Mouse (Mus musculus): ENCODE data around the gene Fads6. TPM values are rescaled to one million over a fixed set of nuclear protein-coding genes. Genes with fewer than 3 reads are reported as not detected.

The Fads6 gene
- polyA plus RNA-seq, 1 experiment from 2014 or later = 0.11 TPM

DNA sequence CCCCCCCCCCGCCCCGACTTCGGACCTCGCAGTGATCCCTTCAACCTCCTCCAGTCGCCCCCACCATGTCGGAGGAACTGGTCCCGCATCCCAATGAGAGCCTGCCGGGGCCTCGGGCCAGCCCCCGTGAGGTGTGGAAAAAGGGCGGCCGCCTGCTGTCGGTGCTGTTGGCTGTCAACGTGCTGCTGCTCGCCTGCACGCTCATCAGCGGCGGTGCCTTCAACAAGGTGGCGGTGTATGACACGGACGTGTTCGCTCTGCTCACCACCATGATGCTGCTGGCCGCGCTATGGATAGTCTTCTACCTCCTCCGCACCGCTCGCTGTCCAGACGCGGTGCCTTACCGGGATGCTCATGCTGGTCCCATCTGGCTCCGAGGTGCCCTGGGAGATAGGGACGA, 25.9 kb upstream of the Fads6 start:
- Histone ChIP-seq H3K4me1 (peaks cover 20% of the 10 kb centered on the region), H3K27ac (replicated peaks) (no peak overlapping the region), H3K9me3 (no peaks in the 10 kb centered on the region), H3K4me2 (replicated peaks) (0 out of 2 replicates have a peak overlapping the region, but pooled peaks have one; percentile 9), H3K9ac (replicated peaks) (no peak overlapping the region), H3K36me3 (no peaks in the 10 kb centered on the region), H3K4me3 (no peak overlapping the region), H3K27me3 (peaks cover 78% of the 10 kb centered on the region)
- 22% methylated on average over 32 of the region's 32 CpGs for WGBS
- ATAC-seq (ENCODE audit: low FRiP score, low read depth) = no peak

DNA sequence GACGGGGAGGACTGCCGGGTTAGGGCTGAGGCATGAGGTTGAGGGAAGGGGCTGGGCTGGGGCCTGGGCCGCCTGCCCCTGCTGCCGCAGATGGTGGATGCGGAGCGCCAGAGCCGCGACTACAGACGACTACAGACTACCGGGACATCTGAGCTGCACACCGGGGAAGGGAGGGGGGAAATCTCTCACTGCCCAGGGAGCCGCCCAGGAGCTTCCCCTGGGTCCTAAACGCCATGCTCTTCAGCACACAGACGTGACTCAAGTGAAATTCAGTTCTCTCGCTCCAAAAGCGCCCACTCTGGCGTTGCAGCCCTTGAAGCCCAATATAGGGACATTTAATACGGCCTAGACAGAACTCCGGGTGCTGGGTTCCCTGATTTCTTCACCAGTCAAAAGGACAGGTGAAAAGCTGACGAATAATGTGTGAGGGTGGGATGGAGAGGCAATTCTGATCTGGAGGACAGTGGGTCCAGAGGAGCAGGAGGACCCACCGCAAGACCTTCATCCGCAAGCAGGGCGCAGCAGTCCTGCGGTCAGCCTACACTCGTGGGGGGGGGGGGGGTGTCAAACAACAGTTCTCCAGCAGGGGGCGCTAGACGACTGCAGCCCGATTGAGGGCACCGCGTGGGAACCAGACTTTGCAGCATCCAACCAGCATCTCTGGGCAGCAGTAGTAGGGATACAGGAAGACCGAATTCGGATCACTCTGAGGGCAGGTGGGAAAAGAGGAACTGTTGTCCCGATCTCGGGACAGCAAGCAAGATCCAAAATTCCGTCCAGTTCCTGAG, 24.6 kb upstream of the Fads6 start, which contains the start of gene Ush1g:
TSS of gene Ush1g (minus strand) at position 136 of the 788 bp plus-strand sequence.
- Histone ChIP-seq H3K4me2 (replicated peaks) (peak within 1 kb of the TSS; percentile 10), H3K36me3 (no peaks in the 10 kb centered on the region), H3K4me1 (peaks cover 27% of the 10 kb centered on the region), H3K27ac (replicated peaks) (no peak within 1 kb of the TSS), H3K9me3 (no peaks in the 10 kb centered on the region), H3K4me3 (no peak within 1 kb of the TSS), H3K27me3 (peaks cover 90% of the 10 kb centered on the region), H3K9ac (replicated peaks) (no peak within 1 kb of the TSS)
- WGBS = 4% methylated on average over 35 of the region's 35 CpGs
- ATAC-seq (ENCODE audit: low FRiP score, low read depth) = no peak

GRCm38 (mm10) chr11:115319704-115320383, 22.4 kb upstream of the Fads6 start:
- WGBS = 3% methylated on average over 18 of the region's 18 CpGs
- H3K4me1 ChIP-seq = peaks cover 27% of the 10 kb centered on the region
- no peak overlapping the region for H3K4me3 ChIP-seq

DNA sequence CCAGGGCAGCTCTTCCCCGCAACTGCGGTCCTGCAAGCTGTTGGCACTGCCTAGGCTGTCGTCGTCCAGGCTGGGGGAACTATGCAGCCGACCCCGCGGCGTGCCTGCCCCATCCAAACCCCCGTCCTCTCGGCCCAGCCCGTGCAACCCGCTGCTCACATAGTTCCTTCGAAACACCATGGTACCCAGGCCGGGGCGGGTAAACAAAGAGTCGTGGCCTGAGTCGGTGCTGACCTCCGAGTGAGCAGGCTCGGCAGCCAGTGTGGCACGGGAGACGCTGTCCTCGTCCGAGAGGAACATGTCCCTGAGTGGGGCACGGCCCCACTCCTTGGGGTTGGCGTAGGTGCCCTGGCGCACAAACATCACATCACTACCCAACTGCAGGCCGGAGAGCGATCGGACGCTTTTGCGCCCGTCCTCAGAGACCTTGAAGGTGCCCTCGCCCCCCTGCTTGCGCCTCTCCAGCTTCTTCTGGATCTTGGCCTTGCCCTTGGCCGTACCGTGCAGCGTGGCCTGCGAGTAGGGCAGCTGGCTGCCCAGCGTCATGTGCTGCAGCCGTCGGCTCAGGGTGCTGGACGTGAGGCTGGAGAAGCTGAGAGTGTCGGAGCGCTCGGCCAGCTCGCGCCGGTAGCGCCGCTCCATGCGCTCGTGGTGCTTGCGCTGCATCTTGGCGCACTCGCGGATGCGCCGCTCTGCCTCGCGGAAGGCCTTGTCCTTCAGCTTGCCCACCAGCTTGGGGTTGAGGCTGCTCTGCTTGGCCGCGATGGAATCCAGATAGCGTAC, 21.0 kb upstream of the Fads6 start:
- no peaks in the 10 kb centered on the region for H3K9me3 ChIP-seq
- no peak for ATAC-seq (ENCODE audit: low FRiP score, low read depth)
- H3K4me1 ChIP-seq = peaks cover 27% of the 10 kb centered on the region
- peak overlapping the region; percentile 23 for H3K4me2 ChIP-seq (replicated peaks)
- no peak overlapping the region for H3K27ac ChIP-seq (replicated peaks)
- peaks cover 100% of the 10 kb centered on the region for H3K27me3 ChIP-seq
- WGBS = 4% methylated on average over 63 of the region's 63 CpGs
- no peak overlapping the region for H3K9ac ChIP-seq (replicated peaks)
- no peaks in the 10 kb centered on the region for H3K36me3 ChIP-seq
- H3K4me3 ChIP-seq = peak overlapping the region; percentile 12

More at GRCm38 (mm10) chr11:115319704-115320383, 22.4 kb upstream of the Fads6 start:
- Histone ChIP-seq H3K27ac (replicated peaks) (no peak overlapping the region), H3K27me3 (peaks cover 100% of the 10 kb centered on the region), H3K9ac (replicated peaks) (no peak overlapping the region), H3K4me2 (replicated peaks) (no peak overlapping the region; the same call in 1 of the 2 replicates), H3K9me3 (no peaks in the 10 kb centered on the region), H3K36me3 (no peaks in the 10 kb centered on the region)
- no peak for ATAC-seq (ENCODE audit: low FRiP score, low read depth)

DNA sequence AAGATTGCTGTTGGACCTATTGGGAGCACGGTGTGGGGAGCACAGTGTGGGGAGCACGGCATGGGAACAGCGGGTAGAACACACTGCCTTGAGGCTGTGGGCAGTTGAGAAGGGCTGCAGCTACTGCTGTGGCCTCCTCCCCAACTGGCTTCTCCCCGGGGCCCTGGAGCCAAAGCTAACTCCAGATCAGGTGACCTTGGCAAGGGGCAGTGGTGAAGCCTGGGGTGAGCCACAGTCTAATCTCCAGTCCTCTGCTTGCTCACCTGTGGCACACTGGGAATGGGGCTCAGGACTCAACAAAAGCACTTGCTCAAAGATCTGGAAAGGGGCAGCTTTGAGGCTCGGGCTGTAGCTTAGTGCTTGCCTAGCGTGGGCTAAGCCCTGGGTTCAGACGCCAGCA, 19.7 kb upstream of the Fads6 start:
- ATAC-seq (ENCODE audit: low FRiP score, low read depth) = no peak
- Histone ChIP-seq H3K27ac (replicated peaks) (no peak overlapping the region), H3K9ac (replicated peaks) (no peak overlapping the region), H3K9me3 (no peaks in the 10 kb centered on the region), H3K4me1 (peaks cover 24% of the 10 kb centered on the region), H3K4me3 (no peak overlapping the region), H3K27me3 (peaks cover 99% of the 10 kb centered on the region), H3K4me2 (replicated peaks) (no peak overlapping the region), H3K36me3 (no peaks in the 10 kb centered on the region)
- WGBS = 65% methylated on average over 7 of the region's 7 CpGs

- Histone ChIP-seq H3K9ac (replicated peaks) (no peak overlapping the region), H3K4me1 (peaks cover 10% of the 10 kb centered on the region), H3K4me2 (replicated peaks) (no peak overlapping the region), H3K27ac (replicated peaks) (no peak overlapping the region), H3K4me3 (no peak overlapping the region), H3K36me3 (no peaks in the 10 kb centered on the region), H3K27me3 (peaks cover 76% of the 10 kb centered on the region), H3K9me3 (no peaks in the 10 kb centered on the region)
- ATAC-seq (ENCODE audit: low FRiP score, low read depth) = no peak
- 40% methylated on average over 2 of the region's 2 CpGs for WGBS
Observed at GRCm38 (mm10) chr11:115314249-115314648, 16.8 kb upstream of the Fads6 start.

DNA sequence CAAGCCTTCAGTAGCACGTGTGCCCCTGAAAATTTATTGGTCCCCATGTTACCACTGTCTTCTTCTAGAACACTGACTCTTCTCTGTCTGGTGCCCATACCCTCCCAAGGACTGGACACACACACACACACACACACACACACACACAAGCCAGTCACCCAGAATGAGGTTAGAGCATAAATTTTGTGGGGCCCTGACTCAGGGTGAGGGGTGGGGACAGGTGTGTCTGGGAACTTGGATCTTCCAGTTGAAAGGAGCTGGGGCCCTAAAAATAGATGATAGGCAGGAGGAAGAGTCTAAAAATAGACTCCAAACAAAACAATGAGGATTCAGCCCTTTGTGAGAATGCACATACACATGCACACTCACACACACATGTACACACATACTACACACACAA, 11.3 kb upstream of the Fads6 start:
- no peak overlapping the region for H3K9ac ChIP-seq (replicated peaks)
- ATAC-seq (ENCODE audit: low FRiP score, low read depth) = no peak
- no peak overlapping the region for H3K4me3 ChIP-seq
- H3K36me3 ChIP-seq = no peaks in the 10 kb centered on the region
- no peaks in the 10 kb centered on the region for H3K9me3 ChIP-seq
- no peak overlapping the region for H3K4me2 ChIP-seq (replicated peaks)
- 47% methylated on average over 1 of the region's 1 CpGs for WGBS
- H3K4me1 ChIP-seq = peaks cover 8% of the 10 kb centered on the region; the same call in 1 of the 2 replicates
- H3K27me3 ChIP-seq = peaks cover 42% of the 10 kb centered on the region
- no peak overlapping the region for H3K27ac ChIP-seq (replicated peaks)

- Histone ChIP-seq H3K4me3 (no peak within 1 kb of the TSS), H3K27ac (replicated peaks) (no peak within 1 kb of the TSS)
- 14% methylated on average over 8 of the region's 8 CpGs for WGBS
Observed at GRCm38 (mm10) chr11:115306863-115307262, 9.4 kb upstream of the Fads6 start, which contains the start of gene Otop2. Otop2 (plus strand) TSS chr11:115307163.

DNA sequence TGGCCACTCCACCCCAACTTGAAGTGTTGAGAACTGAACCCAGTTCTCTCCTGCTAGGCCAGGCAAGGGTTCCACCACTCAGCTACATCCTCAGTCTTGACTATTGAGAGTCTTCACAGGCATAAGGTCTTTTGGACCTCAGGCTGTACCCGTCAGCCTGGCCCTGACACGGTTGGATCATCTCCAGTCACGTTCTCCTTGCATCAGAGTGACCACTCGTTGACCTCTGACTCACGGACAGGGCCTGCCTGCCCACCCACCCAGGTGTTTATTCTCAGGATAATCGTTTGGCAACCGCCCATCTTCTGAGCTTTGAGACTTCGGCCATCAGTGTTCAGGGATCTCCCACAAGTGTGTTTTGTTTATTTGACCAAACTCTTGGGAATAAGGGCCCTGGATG, 5.7 kb upstream of the Fads6 start:
- 77% methylated on average over 8 of the region's 8 CpGs for WGBS
- Histone ChIP-seq H3K27me3 (peaks cover 34% of the 10 kb centered on the region), H3K27ac (replicated peaks) (no peak overlapping the region), H3K9me3 (no peaks in the 10 kb centered on the region), H3K4me3 (no peak overlapping the region), H3K36me3 (no peaks in the 10 kb centered on the region), H3K9ac (replicated peaks) (no peak overlapping the region), H3K4me1 (peaks cover 8% of the 10 kb centered on the region; the same call in 1 of the 2 replicates), H3K4me2 (replicated peaks) (no peak overlapping the region)
- no peak for ATAC-seq (ENCODE audit: low FRiP score, low read depth)

More at GRCm38 (mm10) chr11:115306863-115307262, 9.4 kb upstream of the Fads6 start, which contains the start of gene Otop2:
- H3K4me2 ChIP-seq (replicated peaks) = no peak within 1 kb of the TSS
- H3K27me3 ChIP-seq = peaks cover 27% of the 10 kb centered on the region; the same call in 1 of the 2 replicates
- H3K4me1 ChIP-seq = peaks cover 8% of the 10 kb centered on the region; the same call in 1 of the 2 replicates
- no peak within 1 kb of the TSS; the same call in 1 of the 2 replicates for H3K9ac ChIP-seq (replicated peaks)
- H3K9me3 ChIP-seq = no peaks in the 10 kb centered on the region
- no peaks in the 10 kb centered on the region for H3K36me3 ChIP-seq
- ATAC-seq (ENCODE audit: low FRiP score, low read depth) = no peak

GRCm38 (mm10) chr11:115301351-115301750, 3.9 kb upstream of the Fads6 start:
- Histone ChIP-seq H3K27ac (replicated peaks) (no peak overlapping the region), H3K36me3 (no peaks in the 10 kb centered on the region), H3K27me3 (peaks cover 35% of the 10 kb centered on the region), H3K4me2 (replicated peaks) (no peak overlapping the region), H3K9ac (replicated peaks) (no peak overlapping the region), H3K4me3 (no peak overlapping the region), H3K9me3 (no peaks in the 10 kb centered on the region), H3K4me1 (peaks cover 13% of the 10 kb centered on the region; the same call in 1 of the 2 replicates)
- ATAC-seq (ENCODE audit: low FRiP score, low read depth) = no peak
- WGBS = 97% methylated on average over 2 of the region's 2 CpGs

DNA sequence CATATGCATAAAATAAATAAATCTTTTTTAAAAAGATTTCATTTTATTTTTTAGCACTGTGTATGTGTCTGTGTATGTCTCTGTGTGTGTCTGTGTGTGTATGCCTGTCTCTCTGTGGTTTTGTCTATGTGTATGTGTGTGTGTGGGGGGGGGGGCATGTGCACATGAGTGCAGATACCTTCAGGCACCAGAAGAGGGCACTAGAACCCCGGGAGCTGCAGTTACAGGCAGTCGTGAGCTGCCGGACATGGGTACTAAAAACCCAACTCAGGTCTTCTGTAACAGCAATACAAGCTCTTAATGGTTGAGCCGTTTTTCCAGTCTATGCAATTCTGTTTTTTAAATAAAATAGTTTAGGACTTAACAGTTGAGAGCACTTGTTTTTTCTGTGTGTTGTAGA, 3.3 kb upstream of the Fads6 start:
- 87% methylated on average over 4 of the region's 4 CpGs for WGBS
- no peak for ATAC-seq (ENCODE audit: low FRiP score, low read depth)
- Histone ChIP-seq H3K27me3 (peaks cover 39% of the 10 kb centered on the region), H3K9me3 (no peaks in the 10 kb centered on the region), H3K9ac (replicated peaks) (no peak overlapping the region), H3K4me1 (peaks cover 13% of the 10 kb centered on the region; the same call in 1 of the 2 replicates), H3K27ac (replicated peaks) (no peak overlapping the region), H3K4me3 (no peak overlapping the region), H3K4me2 (replicated peaks) (no peak overlapping the region), H3K36me3 (no peaks in the 10 kb centered on the region)
